Mouse (Mus musculus): Measurements from ENCODE around the gene Acacb. TPM values are rescaled to one million over a fixed set of nuclear protein-coding genes. Genes with fewer than 3 reads are reported as not detected.

Gene Acacb
- polyA plus RNA-seq, 1 experiment from 2014 or later, result 5.8 TPM

DNA sequence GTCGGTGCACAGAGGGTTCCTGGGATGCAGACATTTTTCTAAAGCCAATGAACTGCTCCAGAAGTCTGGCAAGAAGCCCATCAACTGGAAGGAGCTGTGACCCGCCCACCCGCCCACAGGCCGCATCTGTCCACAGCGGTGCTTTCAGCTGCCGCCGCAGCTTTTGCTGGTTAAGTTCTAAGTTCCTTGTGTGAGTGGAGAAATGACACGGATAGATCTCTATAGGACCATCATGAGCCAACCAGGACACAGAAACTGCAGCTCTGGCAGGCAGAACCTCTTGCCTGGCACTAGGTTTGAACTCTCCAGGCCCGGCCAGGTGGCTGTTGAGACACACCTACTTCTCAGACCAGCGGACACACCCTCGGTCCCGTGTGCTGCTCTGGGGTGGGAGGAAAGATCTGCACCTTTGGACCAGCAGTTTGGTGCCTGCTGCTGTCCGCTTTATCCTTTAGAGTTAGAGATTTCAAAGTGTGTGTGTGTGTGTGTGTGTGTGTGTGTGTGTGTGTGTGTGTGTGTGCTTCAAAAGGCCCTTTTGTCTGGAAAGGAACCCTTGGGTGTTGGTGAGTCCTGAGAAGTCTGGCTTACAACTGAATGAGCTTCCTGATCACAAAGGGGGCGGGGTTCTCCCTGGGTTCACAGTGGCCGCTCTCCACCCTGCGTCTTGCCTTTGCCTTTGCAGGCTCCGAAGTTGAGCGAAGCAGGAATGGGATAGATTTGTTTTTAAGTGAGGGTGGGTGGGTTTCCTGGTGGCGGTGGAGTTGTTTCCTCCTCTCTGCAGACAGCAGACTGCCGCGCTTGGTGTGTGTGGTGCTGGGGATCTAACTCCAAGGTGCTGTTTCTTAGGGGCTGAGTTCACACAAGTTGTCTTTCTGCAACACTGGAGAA is 7.8 kb upstream of the Acacb start:
- Histone ChIP-seq H3K4me1 (peaks cover 23% of the 10 kb centered on the region), H3K4me2 (no peak overlapping the region)

DNA sequence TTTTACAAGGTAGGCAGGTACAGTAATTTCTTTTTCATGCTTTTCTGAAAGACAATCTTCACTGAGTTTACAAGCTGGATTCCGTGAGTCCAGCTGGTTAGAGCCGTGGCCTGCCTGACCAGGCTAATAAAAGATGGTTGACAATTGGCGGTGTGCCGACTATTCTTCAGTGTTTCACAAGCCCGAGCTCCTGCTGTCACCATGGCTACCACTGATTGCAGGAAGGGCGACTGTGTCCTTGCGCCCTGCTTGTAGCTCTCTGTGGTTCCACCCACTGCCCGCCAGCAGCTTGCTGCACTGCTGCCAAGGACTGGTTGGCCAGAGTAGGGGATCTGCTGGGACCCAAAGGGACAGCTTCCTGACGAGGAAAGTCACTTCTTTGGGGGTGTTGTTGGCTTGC is 7.2 kb upstream of the Acacb start:
- no peaks in the 10 kb centered on the region for H3K9me3 ChIP-seq
- WGBS, result 19% methylated on average over 9 of the region's 9 CpGs
- no peak overlapping the region for H3K4me2 ChIP-seq
- ATAC-seq (replicated peaks), result peak; percentile 82
- no peaks in the 10 kb centered on the region for H3K36me3 ChIP-seq (replicated peaks)
- H3K27ac ChIP-seq, result peak overlapping the region; percentile 72
- no peak overlapping the region for H3K9ac ChIP-seq
- H3K27me3 ChIP-seq (replicated peaks), result no peaks in the 10 kb centered on the region
- no peak overlapping the region for H3K4me3 ChIP-seq
- H3K4me1 ChIP-seq, result peaks cover 23% of the 10 kb centered on the region

More for the DNA sequence above, 7.8 kb upstream of the Acacb start:
- Histone ChIP-seq H3K27ac (peak overlapping the region; percentile 72), H3K9ac (no peak overlapping the region), H3K9me3 (no peaks in the 10 kb centered on the region), H3K4me3 (no peak overlapping the region), H3K27me3 (replicated peaks) (no peaks in the 10 kb centered on the region), H3K36me3 (replicated peaks) (no peaks in the 10 kb centered on the region)
- WGBS, result 65% methylated on average over 21 of the region's 21 CpGs
- peak; percentile 51; the same call in 1 of the 2 replicates for ATAC-seq (replicated peaks)

DNA sequence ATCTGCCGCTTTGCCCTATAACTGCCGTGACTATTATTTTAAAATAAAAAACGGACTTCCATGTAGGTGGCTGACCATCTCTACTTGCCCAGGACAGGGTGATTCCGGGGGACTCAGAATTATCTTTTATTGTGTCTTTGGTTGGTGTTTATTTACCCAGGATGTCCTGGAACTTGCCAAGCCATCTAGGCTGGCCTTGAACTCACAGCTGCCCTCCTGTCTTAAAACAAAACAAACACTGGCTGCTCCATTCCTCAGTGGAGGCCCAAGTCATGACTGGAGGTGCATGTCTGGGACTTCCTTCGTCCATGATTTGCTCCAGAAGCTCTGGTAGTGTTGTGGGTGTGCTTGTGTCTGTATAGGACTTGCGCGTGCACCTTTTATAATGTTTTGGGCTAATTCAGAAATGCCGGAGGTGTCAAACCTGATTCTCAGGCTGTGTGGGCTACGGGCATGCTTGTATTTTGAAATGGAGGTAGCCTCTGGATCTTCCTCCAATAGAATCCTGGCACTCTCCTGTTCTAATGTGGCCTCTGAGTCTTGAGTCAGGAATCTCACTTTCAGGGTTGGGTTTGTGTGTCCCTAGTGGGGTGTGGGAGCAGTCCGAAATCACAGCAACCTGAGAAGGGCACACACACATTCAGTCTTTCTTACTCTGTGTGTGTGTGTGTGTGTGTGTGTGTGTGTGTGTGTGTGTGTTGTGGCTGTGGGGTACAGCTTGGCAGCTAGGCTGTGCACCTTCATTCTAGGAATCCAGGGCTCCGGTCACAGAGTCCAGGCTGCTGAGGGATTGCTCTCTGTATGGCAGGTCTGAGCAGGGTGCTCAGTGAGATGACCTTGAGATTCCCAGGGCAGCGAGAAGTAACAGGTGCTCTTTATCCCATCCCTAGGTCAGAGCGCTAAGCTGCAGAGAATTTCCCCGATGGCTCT is 973 bp downstream of the Acacb start:
- WGBS, result 83% methylated on average over 14 of the region's 14 CpGs
- Histone ChIP-seq H3K4me3 (no peak overlapping the region), H3K9ac (no peak overlapping the region), H3K4me1 (peaks cover 6% of the 10 kb centered on the region; the same call in 1 of the 2 replicates), H3K27me3 (replicated peaks) (no peaks in the 10 kb centered on the region), H3K9me3 (peaks cover 5% of the 10 kb centered on the region; the same call in 1 of the 2 replicates), H3K36me3 (replicated peaks) (no peaks in the 10 kb centered on the region), H3K4me2 (no peak overlapping the region), H3K27ac (no peak overlapping the region)
- ATAC-seq (replicated peaks), result no peak

DNA sequence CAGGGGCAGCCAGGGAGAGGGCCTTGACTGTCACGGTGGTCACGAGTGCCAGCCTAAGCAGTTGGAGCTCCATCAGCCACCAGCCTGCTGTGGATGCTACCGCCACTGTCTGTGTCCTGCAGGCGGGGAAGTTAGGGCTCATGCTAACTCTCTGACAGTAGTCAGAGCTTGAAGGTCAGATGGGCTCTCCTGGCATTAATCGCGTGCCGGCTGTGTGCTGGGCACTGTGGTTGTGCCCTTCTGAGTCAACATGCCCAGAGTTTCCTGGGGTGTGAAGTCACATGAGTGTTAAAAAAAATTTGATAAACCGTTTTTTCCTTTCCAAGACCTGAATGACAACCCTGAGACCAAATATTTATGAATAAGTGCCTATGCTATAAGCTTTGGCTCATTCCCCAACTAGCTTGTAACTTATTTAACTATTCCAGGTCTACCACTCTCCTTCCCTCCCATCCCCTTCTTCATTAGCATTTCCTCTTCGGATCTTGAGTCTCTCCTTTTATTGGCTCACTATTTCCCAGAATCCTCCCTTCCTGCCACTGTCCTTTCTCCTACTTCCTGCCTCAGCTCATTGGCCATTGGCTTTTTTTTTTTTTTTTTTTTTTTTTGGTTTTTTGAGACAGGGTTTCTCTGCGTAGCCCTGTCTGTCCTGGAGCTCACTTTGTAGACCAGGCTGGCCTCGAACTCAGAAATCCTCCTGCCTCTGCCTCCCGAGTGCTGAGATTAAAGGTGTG is 6.2 kb downstream of the Acacb start:
- Histone ChIP-seq H3K27ac (no peak overlapping the region), H3K9me3 (peaks cover 5% of the 10 kb centered on the region; the same call in 1 of the 2 replicates), H3K36me3 (replicated peaks) (no peaks in the 10 kb centered on the region), H3K27me3 (replicated peaks) (no peaks in the 10 kb centered on the region), H3K4me3 (no peak overlapping the region), H3K4me2 (no peak overlapping the region), H3K9ac (no peak overlapping the region), H3K4me1 (no peaks in the 10 kb centered on the region)
- WGBS, result 83% methylated on average over 12 of the region's 12 CpGs
- no peak for ATAC-seq (replicated peaks)

GRCm38 (mm10) chr5:114153490-114153889 is 7.2 kb downstream of the Acacb start:
- Histone ChIP-seq H3K4me3 (peak overlapping the region; percentile 23), H3K4me1 (no peaks in the 10 kb centered on the region), H3K27me3 (replicated peaks) (no peaks in the 10 kb centered on the region), H3K9ac (no peak overlapping the region), H3K27ac (no peak overlapping the region), H3K36me3 (replicated peaks) (no peaks in the 10 kb centered on the region), H3K9me3 (peaks cover 5% of the 10 kb centered on the region; the same call in 1 of the 2 replicates), H3K4me2 (peak overlapping the region; percentile 25; the same call in 1 of the 2 replicates)
- ATAC-seq (replicated peaks), result no peak
- 2% methylated on average over 12 of the region's 12 CpGs for WGBS

DNA sequence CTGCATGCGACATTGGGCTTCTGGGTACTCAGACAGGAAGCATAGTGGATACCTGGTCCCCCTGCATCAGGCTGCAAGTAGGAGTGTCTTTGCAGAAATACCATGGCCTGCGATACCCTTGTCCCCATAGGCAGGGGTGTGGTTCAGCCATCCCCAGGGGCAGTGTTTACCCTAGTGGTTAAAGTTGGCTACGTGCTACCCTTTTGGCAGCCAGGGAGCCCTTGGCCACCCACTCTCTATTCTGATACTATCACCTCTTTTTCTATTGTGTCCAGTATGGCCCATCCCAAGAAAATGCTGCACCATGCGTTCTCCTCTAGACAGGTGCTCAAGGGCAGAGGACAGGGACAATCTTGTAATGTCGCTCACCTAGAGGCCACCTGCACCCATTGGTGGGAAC is 8.4 kb downstream of the Acacb start:
- no peak for ATAC-seq (replicated peaks)
- no peak overlapping the region for H3K4me3 ChIP-seq
- H3K27me3 ChIP-seq (replicated peaks), result no peaks in the 10 kb centered on the region
- no peaks in the 10 kb centered on the region for H3K9me3 ChIP-seq
- H3K9ac ChIP-seq, result no peak overlapping the region
- no peaks in the 10 kb centered on the region for H3K4me1 ChIP-seq
- no peak overlapping the region for H3K27ac ChIP-seq
- H3K36me3 ChIP-seq (replicated peaks), result no peaks in the 10 kb centered on the region
- H3K4me2 ChIP-seq, result no peak overlapping the region
- 87% methylated on average over 5 of the region's 5 CpGs for whole genome bisulfite sequencing

- no peak overlapping the region for H3K27ac ChIP-seq
- H3K9me3 ChIP-seq, result no peaks in the 10 kb centered on the region
- H3K4me2 ChIP-seq, result no peak overlapping the region
- no peaks in the 10 kb centered on the region for H3K36me3 ChIP-seq (replicated peaks)
- H3K4me3 ChIP-seq, result no peak overlapping the region
- H3K9ac ChIP-seq, result no peak overlapping the region
- ATAC-seq (replicated peaks), result no peak
- no peaks in the 10 kb centered on the region for H3K27me3 ChIP-seq (replicated peaks)
- H3K4me1 ChIP-seq, result no peaks in the 10 kb centered on the region
- WGBS, result 66% methylated on average over 9 of the region's 9 CpGs
Observed at GRCm38 (mm10) chr5:114155168-114155933, 9.0 kb downstream of the Acacb start.

GRCm38 (mm10) chr5:114157236-114157635 is 10.9 kb downstream of the Acacb start:
- WGBS, result 41% methylated on average over 7 of the region's 7 CpGs
- no peak for ATAC-seq (replicated peaks)
- H3K4me3 ChIP-seq, result no peak overlapping the region

GRCm38 (mm10) chr5:114161424-114161823 is 15.1 kb downstream of the Acacb start:
- no peaks in the 10 kb centered on the region for H3K4me1 ChIP-seq
- H3K9me3 ChIP-seq, result no peaks in the 10 kb centered on the region
- no peak overlapping the region for H3K4me2 ChIP-seq
- H3K36me3 ChIP-seq (replicated peaks), result no peaks in the 10 kb centered on the region
- WGBS, result 82% methylated on average over 6 of the region's 6 CpGs
- no peak overlapping the region for H3K4me3 ChIP-seq
- no peak overlapping the region for H3K9ac ChIP-seq
- ATAC-seq (replicated peaks), result no peak
- no peak overlapping the region for H3K27ac ChIP-seq
- H3K27me3 ChIP-seq (replicated peaks), result no peaks in the 10 kb centered on the region

More at GRCm38 (mm10) chr5:114157236-114157635, 10.9 kb downstream of the Acacb start:
- Histone ChIP-seq H3K27ac (no peak overlapping the region), H3K27me3 (replicated peaks) (no peaks in the 10 kb centered on the region), H3K9ac (no peak overlapping the region), H3K4me2 (no peak overlapping the region), H3K9me3 (no peaks in the 10 kb centered on the region), H3K4me1 (no peaks in the 10 kb centered on the region), H3K36me3 (replicated peaks) (no peaks in the 10 kb centered on the region)

DNA sequence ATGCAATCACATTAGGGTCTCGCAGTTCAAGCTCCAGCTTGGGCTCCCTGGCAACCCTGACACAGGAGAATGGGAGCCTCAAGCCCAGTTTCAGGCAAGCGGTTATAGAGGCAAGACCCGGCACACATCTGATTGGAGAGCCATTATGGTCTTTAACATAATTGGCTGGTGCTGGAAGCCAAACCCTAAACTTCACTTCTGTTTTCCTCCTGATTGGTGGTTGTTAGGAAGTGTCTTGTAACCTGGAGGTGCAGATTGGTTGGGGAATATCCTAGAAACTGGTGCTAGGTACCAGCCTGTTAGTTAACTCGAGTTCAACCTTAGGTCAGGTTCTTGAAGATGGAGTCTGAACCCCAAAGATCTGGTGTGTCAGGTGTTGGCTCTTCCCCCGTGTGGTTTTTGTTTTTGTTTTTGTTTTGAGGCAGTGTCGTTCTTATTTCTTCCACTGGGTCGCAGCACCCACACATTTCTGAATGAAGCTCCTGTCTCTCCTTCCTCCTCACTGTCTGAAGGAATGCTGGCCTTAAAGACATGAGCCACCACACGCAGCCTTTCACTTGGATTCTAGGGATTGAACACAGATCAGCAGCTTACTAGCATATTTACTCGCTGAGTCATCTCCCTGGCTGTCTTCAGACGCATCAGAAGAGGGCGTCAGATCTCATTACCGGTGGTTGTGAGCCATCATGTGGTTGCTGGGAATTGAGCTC is 15.9 kb downstream of the Acacb start:
- Histone ChIP-seq H3K4me3 (no peak overlapping the region), H3K4me2 (no peak overlapping the region), H3K4me1 (no peaks in the 10 kb centered on the region), H3K9me3 (no peaks in the 10 kb centered on the region), H3K36me3 (replicated peaks) (no peaks in the 10 kb centered on the region), H3K27me3 (replicated peaks) (no peaks in the 10 kb centered on the region), H3K9ac (no peak overlapping the region), H3K27ac (no peak overlapping the region)
- 59% methylated on average over 12 of the region's 12 CpGs for WGBS
- no peak for ATAC-seq (replicated peaks)

Measured in midbrain, embryonic 15.5 days (tissue).